Mouse (Mus musculus) embryonic stem cell, embryonic (primary cell): ENCODE measurements around the gene Me1.
"Not testable (repeated sequence)": the region's sequence is repeated elsewhere in the genome, so short reads cannot be mapped to it uniquely, and the experiment has no call there.

Experiments used
- CTCF ChIA-PET, 4 experiments: fragments of 300-600 bp in 2 of 4; fragments of 350-600 bp in 2 of 4; sonication (Branson Sonifier 250); formaldehyde crosslinking; loops; one replicate each; lab custom pipeline; 2022; ENCODE audit warnings: inconsistent platforms in 2 of 4; lab: Charles Lee
- POLR2A ChIA-PET, 4 experiments: fragments of 300-600 bp in 2 of 4; fragments of 350-600 bp in 2 of 4; sonication (Branson Sonifier 250); formaldehyde crosslinking; loops; one replicate each; lab custom pipeline; 2022; ENCODE audit warnings: antibody characterized with exemption in 4 of 4, inconsistent platforms in 1 of 4; lab: Charles Lee

The Me1 gene

GRCm38 (mm10) chr9:86631153-86631552, 64.6 kb downstream of the Me1 start:
- POLR2A ChIA-PET, result interaction anchor here in 1 of 4 experiments (1.9 kb wide), 1 partner anchor 60 kb away, joined by 4 read pairs; the partner anchor contains the start of genes Pgm3 and Rwdd2a
- CTCF ChIA-PET, result interaction anchor here in 1 of 4 experiments (1.5 kb wide), 1 partner anchor 115 kb away, joined by 3 read pairs; no protein-coding TSS in a partner anchor

DNA sequence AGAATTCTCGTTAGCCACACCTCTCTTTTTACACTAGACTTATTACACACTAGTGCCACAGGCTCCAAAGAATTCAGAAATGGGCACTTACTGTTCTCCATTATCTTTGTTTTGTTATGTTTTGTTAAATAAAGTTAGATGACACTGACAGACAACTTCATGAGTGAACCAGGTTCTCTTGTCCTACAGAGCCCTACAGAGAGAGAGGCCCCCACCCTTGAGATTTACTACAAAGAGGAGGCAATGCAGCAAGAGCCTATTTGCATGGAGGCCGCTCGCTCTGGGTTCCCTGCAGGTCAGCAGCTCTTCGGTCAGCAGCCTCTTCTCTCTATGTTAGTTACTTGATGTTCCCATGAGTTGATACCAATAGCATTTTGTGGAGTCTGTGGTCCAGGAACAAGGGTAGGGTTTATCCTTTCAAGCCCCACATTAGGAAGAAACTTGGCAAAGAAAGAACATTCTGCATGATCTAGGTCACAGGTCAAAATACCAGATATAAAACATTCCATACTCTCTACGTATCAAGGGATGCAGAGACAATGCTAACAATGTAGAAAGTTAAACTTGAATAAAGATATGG, 65.3 kb downstream of the Me1 start:
- POLR2A ChIA-PET, result interaction anchor here in 1 of 4 experiments (1.9 kb wide), 1 partner anchor 59 kb away, joined by 4 read pairs; the partner anchor contains the start of genes Pgm3 and Rwdd2a
- CTCF ChIA-PET, result interaction anchor here in 1 of 4 experiments (1.5 kb wide), 1 partner anchor 116 kb away, joined by 3 read pairs; no protein-coding TSS in a partner anchor

DNA sequence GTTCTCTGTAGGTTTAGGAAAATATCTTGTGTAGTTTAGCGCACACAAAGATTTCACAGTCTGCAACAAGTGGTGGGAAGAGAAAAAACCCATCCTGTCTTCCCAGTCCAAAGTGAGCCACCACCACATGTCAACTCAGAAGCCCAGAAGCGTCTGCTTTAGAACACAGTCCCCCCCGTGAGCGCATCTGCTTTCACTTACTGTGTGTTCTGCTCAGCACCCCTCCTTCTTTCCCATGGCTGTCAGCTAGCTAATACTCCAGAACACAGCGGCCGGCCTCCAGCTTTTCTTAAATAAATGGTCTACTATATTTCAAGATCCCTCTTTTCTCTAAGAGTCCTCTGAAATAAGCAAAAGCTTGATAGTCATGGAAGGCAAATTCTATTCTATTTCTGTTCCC, 66.4 kb downstream of the Me1 start:
- CTCF ChIA-PET, result interaction anchor here in 1 of 4 experiments (1.1 kb wide), 1 partner anchor 326 kb away, joined by 3 read pairs; no protein-coding TSS in a partner anchor
- POLR2A ChIA-PET, result no interaction called here

GRCm38 (mm10) chr9:86627745-86628496, 67.8 kb downstream of the Me1 start:
- CTCF ChIA-PET, result no interaction called here
- POLR2A ChIA-PET, result interaction anchor here in 2 of 4 experiments (0.6 to 1.1 kb wide), 2 partner anchors 14 to 34 kb away, joined by 3 to 4 read pairs; no protein-coding TSS in a partner anchor

GRCm38 (mm10) chr9:86626906-86627305, 68.8 kb downstream of the Me1 start:
- ChIA-PET CTCF (no interaction called here), POLR2A (interaction anchor here in 1 of 4 experiments (0.8 to 1.3 kb wide), 3 partner anchors 10 to 28 kb away, joined by 3 to 4 read pairs (median 4); no protein-coding TSS in a partner anchor)

GRCm38 (mm10) chr9:86624781-86625180, 71.0 kb downstream of the Me1 start:
- POLR2A ChIA-PET, result interaction anchor here in 2 of 4 experiments (0.6 to 1.1 kb wide), 3 partner anchors 16 to 74 kb away, joined by 3 read pairs; no protein-coding TSS in a partner anchor
- CTCF ChIA-PET, result no interaction called here

DNA sequence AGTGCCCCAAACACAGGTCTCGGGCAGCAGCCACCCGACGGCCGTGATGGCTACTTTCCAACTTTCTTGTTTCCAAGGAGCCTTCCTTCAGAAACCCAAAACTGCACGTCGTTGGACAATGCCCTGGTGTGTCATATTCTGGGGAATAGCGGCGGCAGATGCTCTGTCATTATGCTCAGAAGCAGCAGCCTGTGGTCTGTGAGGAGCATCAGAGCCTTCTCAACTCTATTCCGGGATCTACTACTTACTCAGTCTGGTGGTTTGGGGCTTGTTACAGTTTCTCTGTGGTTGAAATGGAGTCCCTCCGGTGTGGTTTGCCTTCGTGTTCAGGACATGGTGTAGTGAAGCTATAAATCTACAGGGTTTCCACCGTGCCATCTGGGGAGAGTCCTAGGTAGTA, 71.7 kb downstream of the Me1 start:
- CTCF ChIA-PET, result no interaction called here
- POLR2A ChIA-PET, result interaction anchor here in 1 of 4 experiments (0.6 to 1.1 kb wide), 2 partner anchors 15 to 17 kb away, joined by 3 read pairs; no protein-coding TSS in a partner anchor

DNA sequence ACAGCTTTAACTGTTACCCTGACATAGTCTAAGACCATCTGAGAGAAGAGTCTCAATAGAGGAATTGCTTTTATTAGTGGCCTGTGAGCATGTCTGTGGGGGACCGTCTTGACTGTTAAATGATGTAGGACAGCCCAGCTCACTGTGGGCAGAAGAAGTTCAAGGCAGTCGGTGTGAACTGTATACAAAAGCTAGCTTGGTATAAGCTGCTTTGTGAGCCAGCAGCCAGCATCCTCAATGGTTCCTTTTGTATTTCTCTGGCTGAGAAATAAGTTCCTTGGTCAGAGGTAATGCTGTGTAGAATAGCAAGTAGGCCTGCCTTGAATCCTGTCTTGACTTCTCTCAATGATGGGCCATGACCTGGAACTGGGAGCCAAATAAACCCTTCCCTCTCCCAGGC, 73.7 kb downstream of the Me1 start:
- POLR2A ChIA-PET, result no interaction called here
- CTCF ChIA-PET, result interaction anchor here in 1 of 4 experiments (0.6 kb wide), 1 partner anchor 178 kb away, joined by 3 read pairs; no protein-coding TSS in a partner anchor

GRCm38 (mm10) chr9:86619341-86620139, 76.2 kb downstream of the Me1 start:
- POLR2A ChIA-PET, result interaction anchor here in 2 of 4 experiments (0.5 to 2.0 kb wide), 5 partner anchors 9 to 48 kb away, joined by 3 to 9 read pairs (median 3); no protein-coding TSS in a partner anchor

GRCm38 (mm10) chr9:86617837-86618492, 77.8 kb downstream of the Me1 start:
- CTCF ChIA-PET, result no interaction called here
- POLR2A ChIA-PET, result interaction anchor here in 1 of 4 experiments (0.8 kb wide), 1 partner anchor 9 kb away, joined by 3 read pairs; no protein-coding TSS in a partner anchor

More at GRCm38 (mm10) chr9:86619341-86620139, 76.2 kb downstream of the Me1 start:
- CTCF ChIA-PET, result interaction anchor here in 1 of 4 experiments (1.5 kb wide), 1 partner anchor 127 kb away, joined by 3 read pairs; no protein-coding TSS in a partner anchor

GRCm38 (mm10) chr9:86615765-86616164, 80.0 kb downstream of the Me1 start:
- ChIA-PET CTCF (interaction anchor here in 1 of 4 experiments (0.6 kb wide), 1 partner anchor 923 kb away, joined by 3 read pairs; no protein-coding TSS in a partner anchor), POLR2A (no interaction called here)

DNA sequence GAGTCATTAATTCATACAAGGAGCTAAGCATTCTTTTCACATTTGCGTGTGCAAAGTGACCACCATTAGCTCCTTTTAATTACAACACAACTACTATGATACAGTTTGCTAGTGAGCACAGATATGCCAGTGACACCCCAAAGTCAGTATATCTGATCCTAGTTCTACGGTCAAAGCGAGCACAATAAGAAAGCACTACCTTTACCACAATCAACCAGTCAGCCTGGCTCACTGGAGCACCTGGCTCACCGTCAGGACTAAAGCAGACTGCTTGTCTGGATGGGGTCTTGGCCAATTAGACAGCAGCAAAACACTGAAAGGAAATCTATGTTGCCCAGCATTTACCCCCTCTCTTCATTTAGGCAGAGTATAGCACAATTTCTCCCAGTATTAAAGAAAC, 83.7 kb downstream of the Me1 start:
- POLR2A ChIA-PET, result interaction anchor here in 1 of 4 experiments (2.1 kb wide), 1 partner anchor 8 kb away, joined by 9 read pairs; no protein-coding TSS in a partner anchor
- CTCF ChIA-PET, result no interaction called here

DNA sequence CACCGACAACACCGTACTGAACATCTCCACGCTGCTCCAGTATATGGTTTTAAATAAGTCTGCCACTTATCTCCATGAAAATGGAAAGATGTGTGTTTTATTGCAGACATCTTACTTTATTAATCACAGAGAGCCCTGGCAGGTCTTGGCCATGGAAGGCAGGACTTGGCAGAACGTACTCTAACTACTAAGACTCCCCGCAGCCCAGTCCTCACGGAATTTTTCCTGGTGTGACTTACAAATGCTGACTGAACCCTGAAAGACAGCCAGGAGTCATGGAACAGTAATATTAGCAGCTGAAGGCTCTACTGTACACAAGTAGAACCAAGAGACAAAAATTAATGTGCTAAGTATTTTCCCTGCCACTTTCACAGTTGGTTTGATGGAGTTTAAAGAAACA, 90.0 kb downstream of the Me1 start:
- ChIA-PET POLR2A (no interaction called here), CTCF (no interaction called here)

- CTCF ChIA-PET, result interaction anchor here in 2 of 4 experiments (0.6 kb wide), 2 partner anchors 150 to 759 kb away, joined by 3 read pairs; no protein-coding TSS in a partner anchor
Observed at GRCm38 (mm10) chr9:86599723-86600303, 95.9 kb downstream of the Me1 start.

GRCm38 (mm10) chr9:86596983-86597382, 98.8 kb downstream of the Me1 start:
- CTCF ChIA-PET, result interaction anchor here in 1 of 4 experiments (1.3 kb wide), 1 partner anchor 149 kb away, joined by 3 read pairs; no protein-coding TSS in a partner anchor
- POLR2A ChIA-PET, result not testable (repeated sequence)

More at GRCm38 (mm10) chr9:86599723-86600303, 95.9 kb downstream of the Me1 start:
- POLR2A ChIA-PET, result interaction anchor here in 1 of 4 experiments (1.0 kb wide), 1 partner anchor 9 kb away, joined by 3 read pairs; no protein-coding TSS in a partner anchor

DNA sequence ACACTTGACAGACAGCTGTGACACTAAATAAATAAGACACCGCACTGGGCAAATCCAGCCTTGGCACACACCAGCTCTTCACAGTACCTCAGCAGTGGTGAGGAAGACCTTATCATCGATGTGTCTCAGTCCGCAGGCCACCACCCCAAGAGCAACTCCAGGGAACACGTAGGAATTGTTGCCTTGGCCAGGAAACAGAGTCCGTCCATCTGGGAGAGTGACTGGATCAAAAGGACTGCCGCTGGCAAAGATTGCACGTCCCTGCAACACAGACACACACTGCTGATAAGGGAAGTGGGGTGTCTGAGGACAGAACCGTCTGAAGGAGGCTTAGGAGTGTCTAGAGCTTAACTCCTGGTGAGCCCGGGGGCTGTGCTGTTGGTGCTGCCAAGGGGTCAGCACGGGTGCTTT, 101.4 kb downstream of the Me1 start:
- ChIA-PET CTCF (interaction anchor here (1.0 to 3.2 kb wide), 10 partner anchors 10 to 216 kb away, joined by 3 to 13 read pairs (median 4); no protein-coding TSS in a partner anchor), POLR2A (interaction anchor here in 2 of 4 experiments (0.5 to 2.0 kb wide), 4 partner anchors 33 to 789 kb away, joined by 3 to 5 read pairs (median 4); no protein-coding TSS in a partner anchor)
